ENCODE assay signal across 8 mouse cellular contexts in the genomic region with DNA sequence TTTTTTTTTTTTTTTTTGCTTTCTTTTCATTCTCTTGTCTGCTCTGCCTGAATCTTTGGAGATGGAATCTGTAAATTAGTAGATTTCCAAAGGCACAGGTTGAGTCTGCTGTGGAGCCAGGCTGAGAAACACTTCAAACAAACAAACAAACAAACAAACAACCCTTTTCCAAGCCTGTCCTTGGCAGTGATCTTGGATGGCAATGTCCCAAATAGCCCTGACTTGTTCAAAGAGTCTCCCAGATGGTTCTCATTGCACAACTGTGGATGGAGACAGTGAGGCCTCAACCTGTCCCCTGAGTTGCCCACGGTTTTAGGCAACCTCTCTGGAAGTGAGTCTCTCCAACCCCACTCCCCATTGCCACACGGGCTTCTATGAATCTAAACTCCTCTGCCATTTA. TPM values are rescaled to one million over a fixed set of nuclear protein-coding genes. Genes with fewer than 3 reads are reported as not detected.
DNase-seq lines count a peak whose midpoint lies in the region; ATAC-seq and TF ChIP-seq lines count a peak whose summit lies in the region.

No protein-coding gene starts in this region.

- no peak overlapping the region for H3K27ac ChIP-seq in neural tube, embryonic 12.5 days
- no peak overlapping the region for H3K27ac ChIP-seq in intestine, embryonic 14.5 days (ENCODE audit: low read depth)

- H3K9ac ChIP-seq in neural tube, embryonic 12.5 days = no peak overlapping the region
- H3K9ac ChIP-seq in intestine, embryonic 14.5 days (ENCODE audit: low read length) = no peak overlapping the region

- 88% methylated on average over 2 of the region's 2 CpGs for WGBS in neural tube, embryonic 12.5 days
- 77% methylated on average over 2 of the region's 2 CpGs for WGBS in intestine, embryonic 14.5 days
- WGBS in lung, adult 2 months = 78% methylated on average over 2 of the region's 2 CpGs

- ATAC-seq in neural tube, embryonic 12.5 days (ENCODE audit: low FRiP score, low read depth) = no peak
- no peak for ATAC-seq in intestine, embryonic 14.5 days (replicated peaks; ENCODE audit: low FRiP score, low TSS enrichment, low read depth)

- H3K36me3 ChIP-seq in neural tube, embryonic 12.5 days = peaks cover 39% of the 10 kb centered on the region
- peaks cover 11% of the 10 kb centered on the region for H3K36me3 ChIP-seq in intestine, embryonic 14.5 days (ENCODE audit: control insufficient read depth, insufficient read depth, low read length)

- peak overlapping the region; percentile 80 for H3K4me2 ChIP-seq in neural tube, embryonic 12.5 days (replicated peaks)
- H3K4me2 ChIP-seq in intestine, embryonic 14.5 days (ENCODE audit: low read length) = peak overlapping the region; percentile 90; the same call in 1 of the 2 replicates

- H3K4me3 ChIP-seq in neural tube, embryonic 12.5 days = no peak overlapping the region
- no peak overlapping the region for H3K4me3 ChIP-seq in intestine, embryonic 14.5 days (ENCODE audit: low read depth, low read length)
- H3K4me3 ChIP-seq in lung, adult 2 months (replicated peaks; ENCODE audit: extremely low read depth, low read depth, low read length) = no peak overlapping the region

- DNase-seq in cerebellum, postnatal 14 days = peak; percentile 57 to 67
- no peak for DNase-seq in cerebellum, postnatal 4 days (ENCODE audit: low spot score in 2 of 2)
- DNase-seq in neural tube, embryonic 10.5 days (ENCODE audit: extremely low spot score, low spot score) = no peak
- no peak for DNase-seq in intestine, embryonic 14.5 days (ENCODE audit: low spot score)
- DNase-seq in lung, adult 2 months = no peak
- no peak for DNase-seq in urinary bladder, adult 18-20 months (ENCODE audit: low spot score in 2 of 2)
- DNase-seq in lung, postnatal 25 days (ENCODE audit: low spot score) = no peak

- no peak for TF ChIP-seq POLR2A in lung, adult 2 months (IDR thresholded peaks at IDR 0.05; ENCODE audit: borderline replicate concordance, extremely low read depth, low read depth, low read length)

- no peaks in the 10 kb centered on the region for H3K27me3 ChIP-seq in neural tube, embryonic 12.5 days (replicated peaks)
- H3K27me3 ChIP-seq in intestine, embryonic 14.5 days (replicated peaks; ENCODE audit: control insufficient read depth, insufficient read depth, low read length) = no peaks in the 10 kb centered on the region

- peaks cover 22% of the 10 kb centered on the region; the same call in 1 of the 2 replicates for H3K9me3 ChIP-seq in neural tube, embryonic 12.5 days
- no peaks in the 10 kb centered on the region for H3K9me3 ChIP-seq in intestine, embryonic 14.5 days (ENCODE audit: control insufficient read depth, low read length)

- no peak for TF ChIP-seq CTCF in lung, adult 2 months (IDR thresholded peaks at IDR 0.05; ENCODE audit: insufficient read depth, low read length)

- H3K4me1 ChIP-seq in neural tube, embryonic 12.5 days = peaks cover 24% of the 10 kb centered on the region
- H3K4me1 ChIP-seq in intestine, embryonic 14.5 days (replicated peaks; ENCODE audit: control insufficient read depth, insufficient read depth, low read length) = peaks cover 3% of the 10 kb centered on the region; the same call in 1 of the 2 replicates
- peaks cover 6% of the 10 kb centered on the region; the same call in 1 of the 2 replicates for H3K4me1 ChIP-seq in lung, adult 2 months (ENCODE audit: control insufficient read depth, insufficient read depth, low read length)

RNA-seq across cellular contexts. Expression of a gene that starts 4.1 kb away (rescaled TPM):
- 151 and 161 TPM in 2 replicates for polyA plus RNA-seq in neural tube, embryonic 12.5 days (2016; fragmentation: Nextera tagmentation; extraction: Ambion mirVana)
- 124 and 126 TPM in 2 replicates for polyA plus RNA-seq in intestine, embryonic 14.5 days (2014; fragmentation: Nextera tagmentation; extraction: Ambion mirVana)
- 17.6 and 19.9 TPM in 2 replicates for polyA plus RNA-seq in lung, adult 2 months (2012; rRNA removed)

Comparison
In these comparisons a context has a peak if more than half of its experiments do, and no peak if none do; other contexts are left out.
1. DNase-seq: peak in cerebellum, postnatal 14 days (2 of 2); none in cerebellum, postnatal 4 days (0 of 2), neural tube, embryonic 10.5 days (single experiment), intestine, embryonic 14.5 days (single experiment), lung, adult 2 months (single experiment), urinary bladder, adult 18-20 months (0 of 2) and lung, postnatal 25 days (single experiment).